In genomic region chr11:119545281-119545680, GRCm38 (mm10) we compare ENCODE assay signal across 14 mouse cellular contexts. TPM values are rescaled to one million over a fixed set of nuclear protein-coding genes. Genes with fewer than 3 reads are reported as not detected.
DNase-seq lines count a peak whose midpoint lies in the region; ATAC-seq and TF ChIP-seq lines count a peak whose summit lies in the region.
"Had no signal": no experiment of that assay in that cellular context is flagged by ENCODE, and none has a peak within 500 bp of the region (broad histone marks: within the 10 kb centered on the region; RNA-seq: fewer than 3 reads in every experiment).

No protein-coding gene starts in this region.

- H3K27ac ChIP-seq in layer of hippocampus, adult 2 months: peak overlapping the region; percentile 92
- no peak overlapping the region for H3K27ac ChIP-seq in forebrain, embryonic 15.5 days (replicated peaks)
- no peak overlapping the region for H3K27ac ChIP-seq in midbrain, embryonic 10.5 days (replicated peaks)
- no peak overlapping the region for H3K27ac ChIP-seq in neural tube, embryonic 14.5 days (ENCODE audit: low read depth, low read length)
- H3K27ac ChIP-seq: kidney, embryonic 15.5 days; lung, embryonic 15.5 days had no signal

- H3K4me2 ChIP-seq in forebrain, embryonic 15.5 days (replicated peaks): peak overlapping the region; percentile 83
- peak overlapping the region; percentile 97 for H3K4me2 ChIP-seq in neural tube, embryonic 14.5 days (ENCODE audit: low read depth, low read length)

- H3K36me3 ChIP-seq in forebrain, embryonic 15.5 days: no peaks in the 10 kb centered on the region
- H3K36me3 ChIP-seq in midbrain, embryonic 10.5 days: no peaks in the 10 kb centered on the region
- H3K36me3 ChIP-seq in neural tube, embryonic 14.5 days (ENCODE audit: control insufficient read depth, insufficient read depth, low read length): no peaks in the 10 kb centered on the region
- H3K36me3 ChIP-seq: kidney, embryonic 15.5 days; lung, embryonic 15.5 days had no signal

- no peaks in the 10 kb centered on the region for H3K9me3 ChIP-seq in forebrain, embryonic 15.5 days
- H3K9me3 ChIP-seq in midbrain, embryonic 10.5 days (replicated peaks): no peaks in the 10 kb centered on the region
- no peaks in the 10 kb centered on the region for H3K9me3 ChIP-seq in neural tube, embryonic 14.5 days (ENCODE audit: control insufficient read depth, low read length)
- H3K9me3 ChIP-seq: kidney, embryonic 15.5 days; lung, embryonic 15.5 days; megakaryocyte, embryonic 14.5 days had no signal

- H3K9ac ChIP-seq in forebrain, embryonic 15.5 days (replicated peaks): no peak overlapping the region
- peak overlapping the region; percentile 76 for H3K9ac ChIP-seq in neural tube, embryonic 14.5 days (replicated peaks; ENCODE audit: low read depth, low read length)
- H3K9ac ChIP-seq: kidney, embryonic 15.5 days; lung, embryonic 15.5 days had no signal

- peaks cover 63% of the 10 kb centered on the region for H3K4me1 ChIP-seq in forebrain, embryonic 15.5 days
- peaks cover 59% of the 10 kb centered on the region for H3K4me1 ChIP-seq in midbrain, embryonic 10.5 days
- H3K4me1 ChIP-seq in neural tube, embryonic 14.5 days (ENCODE audit: control insufficient read depth, insufficient read depth, low read length): peaks cover 50% of the 10 kb centered on the region

- no peak for DNase-seq in layer of hippocampus, adult 2 months (ENCODE audit: low spot score in 2 of 2)
- DNase-seq in layer of hippocampus, postnatal 25 days (ENCODE audit: extremely low spot score in 1 of 2, low spot score in 1 of 2): no peak
- DNase-seq in midbrain, embryonic 10.5 days (ENCODE audit: low spot score): no peak
- DNase-seq in urinary bladder, adult 18-20 months (ENCODE audit: low spot score in 2 of 2): no peak
- no peak for DNase-seq in urinary bladder, postnatal 25 days (ENCODE audit: low spot score)
- DNase-seq in retina, embryonic 14.5 days (ENCODE audit: low spot score): no peak
- DNase-seq: heart, postnatal 36 days; liver; thymus, postnatal 4 days had no signal

- 49% methylated on average over 3 of the region's 3 CpGs for WGBS in forebrain, embryonic 15.5 days
- 43% methylated on average over 3 of the region's 3 CpGs for WGBS in midbrain, embryonic 10.5 days
- 33% methylated on average over 3 of the region's 3 CpGs for WGBS in neural tube, embryonic 14.5 days

- H3K27me3 ChIP-seq in forebrain, embryonic 15.5 days: peaks cover 36% of the 10 kb centered on the region
- H3K27me3 ChIP-seq in midbrain, embryonic 10.5 days (ENCODE audit: low read depth, poor library complexity, severe bottlenecking): peaks cover 99% of the 10 kb centered on the region
- H3K27me3 ChIP-seq in neural tube, embryonic 14.5 days (ENCODE audit: control insufficient read depth, insufficient read depth, low read length): 0 out of 2 replicates have a peak, but pooled peaks cover 3% of the 10 kb centered on the region

- H3K4me3 ChIP-seq in layer of hippocampus, adult 2 months: peak overlapping the region; percentile 93
- peak overlapping the region; percentile 54 for H3K4me3 ChIP-seq in forebrain, embryonic 15.5 days
- 0 out of 2 replicates have a peak overlapping the region, but pooled peaks have one; percentile 72 for H3K4me3 ChIP-seq in midbrain, embryonic 10.5 days
- H3K4me3 ChIP-seq in neural tube, embryonic 14.5 days (ENCODE audit: low read depth, low read length): peak overlapping the region; percentile 76
- H3K4me3 ChIP-seq: kidney, embryonic 15.5 days had no signal

- no peak for ATAC-seq in forebrain, embryonic 15.5 days (replicated peaks)
- ATAC-seq in neural tube, embryonic 14.5 days (ENCODE audit: low read depth): no peak

- TF ChIP-seq CTCF in layer of hippocampus, adult 2 months (conservative IDR thresholded peaks at IDR 0.05): no peak

RNA-seq across cellular contexts. Expression of gene Nptx1, which starts 2.3 kb away (rescaled TPM):
- 100 to 1,000 TPM; 475 to 499 TPM for total RNA-seq in layer of hippocampus, adult 2 months (2021)
- total RNA-seq in layer of hippocampus, postnatal 25 days (2021): 100 to 1,000 TPM; 388 to 423 TPM
- 9.0 and 10.2 TPM in 2 replicates for polyA plus RNA-seq in forebrain, embryonic 15.5 days (2015; fragmentation: Nextera tagmentation; extraction: Ambion mirVana)
- 1.1 and 1.6 TPM in 2 replicates for polyA plus RNA-seq in midbrain, embryonic 10.5 days (2016; fragmentation: Nextera tagmentation; extraction: Ambion mirVana)
- 23.7 and 27.4 TPM in 2 replicates for polyA plus RNA-seq in neural tube, embryonic 14.5 days (2014; fragmentation: Nextera tagmentation; extraction: Ambion mirVana)

RNA-seq across cellular contexts. Expression of gene Endov, which starts 54.1 kb away (rescaled TPM):
- 10 to 100 TPM; 35.8 to 35.9 TPM for total RNA-seq in layer of hippocampus, adult 2 months (2021)
- 10 to 100 TPM; 35.6 to 38.2 TPM for total RNA-seq in layer of hippocampus, postnatal 25 days (2021)
- 17.3 and 18.5 TPM in 2 replicates for polyA plus RNA-seq in forebrain, embryonic 15.5 days (2015; fragmentation: Nextera tagmentation; extraction: Ambion mirVana)
- polyA plus RNA-seq in midbrain, embryonic 10.5 days (2016; fragmentation: Nextera tagmentation; extraction: Ambion mirVana): 21.6 and 27.6 TPM in 2 replicates
- 12.7 and 13.8 TPM in 2 replicates for polyA plus RNA-seq in neural tube, embryonic 14.5 days (2014; fragmentation: Nextera tagmentation; extraction: Ambion mirVana)

RNA-seq across cellular contexts. Expression of gene Rptor, which starts 57.4 kb away (rescaled TPM):
- 10 to 100 TPM; 62.3 to 66.1 TPM for total RNA-seq in layer of hippocampus, adult 2 months (2021)
- 10 to 100 TPM; 59.7 to 62.9 TPM for total RNA-seq in layer of hippocampus, postnatal 25 days (2021)
- polyA plus RNA-seq in forebrain, embryonic 15.5 days (2015; fragmentation: Nextera tagmentation; extraction: Ambion mirVana): 12.0 and 13.3 TPM in 2 replicates
- polyA plus RNA-seq in midbrain, embryonic 10.5 days (2016; fragmentation: Nextera tagmentation; extraction: Ambion mirVana): 11.0 and 12.1 TPM in 2 replicates
- 12.1 and 13.4 TPM in 2 replicates for polyA plus RNA-seq in neural tube, embryonic 14.5 days (2014; fragmentation: Nextera tagmentation; extraction: Ambion mirVana)
